Mouse (Mus musculus) lung, embryonic 16.5 days (tissue): ENCODE results near the gene Pdgfa. TPM values are rescaled to one million over a fixed set of nuclear protein-coding genes. Genes with fewer than 3 reads are reported as not detected.

ENCODE experiments used
- ATAC-seq: fragments of 200-750 bp; cut with Nextera tagmentation; 2 replicates; pipeline ENCODE4 v1.8.0; 2017; ENCODE audit warnings: low read depth, mild to moderate bottlenecking, moderate library complexity
- H3K27ac ChIP-seq: fragments of 300-500 bp; sonication (generic); 2 replicates; pipeline ENCODE4 v1.5.1; 2014; ENCODE audit warnings: mild to moderate bottlenecking, control low read depth, low read length
- H3K27me3 ChIP-seq: fragments of 300-500 bp; sonication (generic); 2 replicates; pipeline ENCODE4 v1.6.1; 2014; ENCODE audit warnings: low read depth, low read length, mixed read lengths; ENCODE audit not compliant: control insufficient read depth, insufficient read depth
- H3K36me3 ChIP-seq: fragments of 300-500 bp; sonication (generic); 2 replicates; pipeline ENCODE4 v1.6.1; 2014; ENCODE audit warnings: low read length; ENCODE audit not compliant: control insufficient read depth, insufficient read depth
- H3K4me1 ChIP-seq: fragments of 300-500 bp; sonication (generic); replicated peaks from 2 replicates; pipeline ENCODE4 v1.6.1; 2014; ENCODE audit warnings: low read length, mixed read lengths; ENCODE audit not compliant: control insufficient read depth, insufficient read depth
- H3K4me2 ChIP-seq: fragments of 300-500 bp; sonication (generic); 2 replicates; pipeline ENCODE4 v1.6.1; 2014; ENCODE audit warnings: low read depth, low read length, control low read depth
- H3K4me3 ChIP-seq: fragments of 300-500 bp; sonication (generic); 2 replicates; pipeline ENCODE4 v1.5.1; 2014; ENCODE audit warnings: mild to moderate bottlenecking, low read length, control low read depth
- H3K9ac ChIP-seq: fragments of 300-500 bp; sonication (generic); 2 replicates; pipeline ENCODE4 v1.6.1; 2014; ENCODE audit warnings: low read length, control low read depth
- H3K9me3 ChIP-seq: fragments of 300-500 bp; sonication (generic); 2 replicates; pipeline ENCODE4 v1.6.1; 2016; ENCODE audit warnings: low read length; ENCODE audit not compliant: control insufficient read depth
- WGBS: fragments of 180-500 bp; shearing (Covaris S2); extraction: QIAGEN DNeasy Blood & Tissue Kit; methylation state at CpG from one replicate; pipeline ENCODE4 v1.1.7; 2014; 5-methylcytosine and 5-hydroxymethylcytosine counted together
- polyA plus RNA-seq: library from polyadenylated mRNA; unstranded; fragments of >200 nt; fragmentation: Nextera tagmentation; extraction: Ambion mirVana; gene quantifications from 2 replicates; pipeline ENCODE4 v1.2.1, GENCODE M21; 2015

Gene Pdgfa
- polyA plus RNA-seq, 1 experiment from 2014 or later, result 56.7 TPM

- no peaks in the 10 kb centered on the region for H3K9me3 ChIP-seq
- H3K4me1 ChIP-seq, result peaks cover 58% of the 10 kb centered on the region
- ATAC-seq, result 0 out of 2 replicates have a peak, but pooled peaks have one; percentile 6
- 0 out of 2 replicates have a peak overlapping the region, but pooled peaks have one; percentile 40 for H3K27ac ChIP-seq
- H3K4me2 ChIP-seq, result no peak overlapping the region
- peaks cover 6% of the 10 kb centered on the region; the same call in 1 of the 2 replicates for H3K36me3 ChIP-seq
- 36% methylated on average over 7 of the region's 7 CpGs for WGBS
- H3K4me3 ChIP-seq, result no peak overlapping the region
- no peak overlapping the region for H3K9ac ChIP-seq
- peaks cover 16% of the 10 kb centered on the region for H3K27me3 ChIP-seq
Measured at GRCm38 (mm10) chr5:138990659-138991380, 6.3 kb downstream of the Pdgfa start.

GRCm38 (mm10) chr5:138989567-138989966 is 7.6 kb downstream of the Pdgfa start:
- peaks cover 58% of the 10 kb centered on the region for H3K4me1 ChIP-seq
- H3K9me3 ChIP-seq, result no peaks in the 10 kb centered on the region
- no peak overlapping the region for H3K4me2 ChIP-seq
- no peak overlapping the region for H3K9ac ChIP-seq
- ATAC-seq, result no peak
- peaks cover 16% of the 10 kb centered on the region for H3K27me3 ChIP-seq
- no peak overlapping the region for H3K4me3 ChIP-seq
- H3K27ac ChIP-seq, result no peak overlapping the region
- H3K36me3 ChIP-seq, result peaks cover 10% of the 10 kb centered on the region; the same call in 1 of the 2 replicates
- 82% methylated on average over 6 of the region's 6 CpGs for WGBS

GRCm38 (mm10) chr5:138988764-138989163 is 8.4 kb downstream of the Pdgfa start:
- Histone ChIP-seq H3K9me3 (no peaks in the 10 kb centered on the region), H3K4me2 (peak overlapping the region; percentile 16), H3K9ac (peak overlapping the region; percentile 49), H3K27ac (peak overlapping the region; percentile 68), H3K27me3 (peaks cover 16% of the 10 kb centered on the region), H3K4me1 (peaks cover 54% of the 10 kb centered on the region), H3K4me3 (no peak overlapping the region), H3K36me3 (peaks cover 15% of the 10 kb centered on the region; the same call in 1 of the 2 replicates)
- peak; percentile 57 for ATAC-seq
- 19% methylated on average over 9 of the region's 9 CpGs for WGBS

GRCm38 (mm10) chr5:138987994-138988393 is 9.2 kb downstream of the Pdgfa start:
- no peak overlapping the region for H3K4me3 ChIP-seq
- H3K4me1 ChIP-seq, result peaks cover 46% of the 10 kb centered on the region
- peaks cover 18% of the 10 kb centered on the region; the same call in 1 of the 2 replicates for H3K36me3 ChIP-seq
- H3K9me3 ChIP-seq, result no peaks in the 10 kb centered on the region
- peak overlapping the region; percentile 8; the same call in 1 of the 2 replicates for H3K9ac ChIP-seq
- WGBS, result 56% methylated on average over 10 of the region's 10 CpGs
- peak overlapping the region; percentile 68 for H3K27ac ChIP-seq
- peak; percentile 69 for ATAC-seq
- H3K4me2 ChIP-seq, result no peak overlapping the region
- H3K27me3 ChIP-seq, result peaks cover 10% of the 10 kb centered on the region

GRCm38 (mm10) chr5:138981921-138982320 is 15.2 kb downstream of the Pdgfa start:
- no peaks in the 10 kb centered on the region for H3K9me3 ChIP-seq
- H3K4me2 ChIP-seq, result no peak overlapping the region
- H3K4me1 ChIP-seq, result peaks cover 20% of the 10 kb centered on the region
- ATAC-seq, result no peak
- 61% methylated on average over 5 of the region's 9 CpGs for WGBS
- peaks cover 17% of the 10 kb centered on the region; the same call in 1 of the 2 replicates for H3K36me3 ChIP-seq
- no peak overlapping the region for H3K27ac ChIP-seq
- no peak overlapping the region for H3K4me3 ChIP-seq
- H3K27me3 ChIP-seq, result no peaks in the 10 kb centered on the region
- H3K9ac ChIP-seq, result no peak overlapping the region

- H3K27ac ChIP-seq, result no peak overlapping the region
- no peak overlapping the region for H3K4me3 ChIP-seq
- H3K4me2 ChIP-seq, result no peak overlapping the region
- H3K36me3 ChIP-seq, result peaks cover 16% of the 10 kb centered on the region; the same call in 1 of the 2 replicates
- H3K9ac ChIP-seq, result no peak overlapping the region
- H3K4me1 ChIP-seq, result peaks cover 20% of the 10 kb centered on the region
- no peaks in the 10 kb centered on the region for H3K9me3 ChIP-seq
- ATAC-seq, result no peak
- no peaks in the 10 kb centered on the region for H3K27me3 ChIP-seq
- 70% methylated on average over 9 of the region's 9 CpGs for WGBS
Measured at GRCm38 (mm10) chr5:138980608-138981007, 16.6 kb downstream of the Pdgfa start.

GRCm38 (mm10) chr5:138979840-138980239 is 17.3 kb downstream of the Pdgfa start:
- Histone ChIP-seq H3K27me3 (no peaks in the 10 kb centered on the region), H3K4me3 (no peak overlapping the region), H3K4me1 (peaks cover 20% of the 10 kb centered on the region), H3K27ac (no peak overlapping the region), H3K36me3 (peaks cover 15% of the 10 kb centered on the region; the same call in 1 of the 2 replicates), H3K9me3 (no peaks in the 10 kb centered on the region), H3K4me2 (no peak overlapping the region), H3K9ac (no peak overlapping the region; the same call in 1 of the 2 replicates)
- ATAC-seq, result peak; percentile 48; the same call in 1 of the 2 replicates
- WGBS, result 38% methylated on average over 8 of the region's 8 CpGs

GRCm38 (mm10) chr5:138977759-138978158 is 19.4 kb downstream of the Pdgfa start:
- peak; percentile 48 for ATAC-seq
- Histone ChIP-seq H3K4me2 (no peak overlapping the region), H3K27me3 (no peaks in the 10 kb centered on the region), H3K4me1 (peaks cover 22% of the 10 kb centered on the region), H3K9ac (no peak overlapping the region), H3K27ac (peak overlapping the region; percentile 40; the same call in 1 of the 2 replicates), H3K36me3 (peaks cover 4% of the 10 kb centered on the region; the same call in 1 of the 2 replicates), H3K4me3 (no peak overlapping the region), H3K9me3 (no peaks in the 10 kb centered on the region)
- WGBS, result 20% methylated on average over 3 of the region's 3 CpGs

GRCm38 (mm10) chr5:138974911-138975485 is 22.2 kb downstream of the Pdgfa start:
- H3K9ac ChIP-seq, result no peak overlapping the region
- no peaks in the 10 kb centered on the region for H3K27me3 ChIP-seq
- no peaks in the 10 kb centered on the region for H3K9me3 ChIP-seq
- H3K4me1 ChIP-seq, result peaks cover 32% of the 10 kb centered on the region
- H3K4me2 ChIP-seq, result no peak overlapping the region
- H3K36me3 ChIP-seq, result 0 out of 2 replicates have a peak, but pooled peaks cover 4% of the 10 kb centered on the region
- H3K4me3 ChIP-seq, result no peak overlapping the region
- no peak overlapping the region for H3K27ac ChIP-seq
- WGBS, result 92% methylated on average over 8 of the region's 8 CpGs
- ATAC-seq, result no peak
